Mouse (Mus musculus): ENCODE results near the gene Tor1aip2. TPM values are rescaled to one million over a fixed set of nuclear protein-coding genes. Genes with fewer than 3 reads are reported as not detected.

Tor1aip2 gene
- polyA plus RNA-seq, 2 experiments, result 94.4 to 121 TPM

GRCm38 (mm10) chr1:155995612-155996011 is 39.6 kb upstream of the Tor1aip2 start:
- WGBS, result 66% methylated on average over 2 of the region's 2 CpGs
- Histone ChIP-seq H3K4me2 (replicated peaks; ENCODE audit: low read depth, low read length, severe bottlenecking) (no peak overlapping the region), H3K9ac (ENCODE audit: low read depth, low read length, severe bottlenecking) (no peak overlapping the region), H3K27me3 (ENCODE audit: control insufficient read depth, insufficient read depth, low read length) (no peaks in the 10 kb centered on the region), H3K4me1 (ENCODE audit: control insufficient read depth, insufficient read depth, low read length) (no peaks in the 10 kb centered on the region), H3K27ac (replicated peaks; ENCODE audit: low read depth, low read length) (no peak overlapping the region), H3K9me3 (ENCODE audit: control insufficient read depth, low read length) (no peaks in the 10 kb centered on the region), H3K4me3 (replicated peaks; ENCODE audit: low read length) (no peak overlapping the region), H3K36me3 (ENCODE audit: control insufficient read depth, insufficient read depth, low read length) (no peaks in the 10 kb centered on the region)
- ATAC-seq (ENCODE audit: low FRiP score, low read depth) (no peak), DNase-seq (ENCODE audit: low spot score) (no peak)
- no peak for TF ChIP-seq POLR2A (IDR thresholded peaks at IDR 0.05; ENCODE audit: borderline replicate concordance, extremely low read depth, insufficient read depth, insufficient read length)

- 87% methylated on average over 8 of the region's 8 CpGs for WGBS
- H3K4me2 ChIP-seq (replicated peaks; ENCODE audit: low read depth, low read length, severe bottlenecking), result no peak overlapping the region
- TF ChIP-seq POLR2A (IDR thresholded peaks at IDR 0.05; ENCODE audit: borderline replicate concordance, extremely low read depth, insufficient read depth, insufficient read length), result no peak
- no peak for ATAC-seq (ENCODE audit: low FRiP score, low read depth)
- no peak overlapping the region for H3K4me3 ChIP-seq (replicated peaks; ENCODE audit: low read length)
- H3K4me1 ChIP-seq (ENCODE audit: control insufficient read depth, insufficient read depth, low read length), result no peaks in the 10 kb centered on the region
- no peaks in the 10 kb centered on the region for H3K27me3 ChIP-seq (ENCODE audit: control insufficient read depth, insufficient read depth, low read length)
- H3K9me3 ChIP-seq (ENCODE audit: control insufficient read depth, low read length), result no peaks in the 10 kb centered on the region
- no peak overlapping the region for H3K9ac ChIP-seq (ENCODE audit: low read depth, low read length, severe bottlenecking)
- DNase-seq (ENCODE audit: low spot score), result no peak
- H3K27ac ChIP-seq (replicated peaks; ENCODE audit: low read depth, low read length), result no peak overlapping the region
- H3K36me3 ChIP-seq (ENCODE audit: control insufficient read depth, insufficient read depth, low read length), result peaks cover 30% of the 10 kb centered on the region
These were observed 32.8 kb upstream of the Tor1aip2 start for GRCm38 (mm10) chr1:156002366-156002765.

- no peak overlapping the region for H3K27ac ChIP-seq (replicated peaks; ENCODE audit: low read depth, low read length)
- H3K9me3 ChIP-seq (ENCODE audit: control insufficient read depth, low read length), result no peaks in the 10 kb centered on the region
- H3K27me3 ChIP-seq (ENCODE audit: control insufficient read depth, insufficient read depth, low read length), result no peaks in the 10 kb centered on the region
- ATAC-seq (ENCODE audit: low FRiP score, low read depth) (no peak; the same call in 1 of the 2 replicates), DNase-seq (ENCODE audit: low spot score) (no peak)
- TF ChIP-seq POLR2A (IDR thresholded peaks at IDR 0.05; ENCODE audit: borderline replicate concordance, extremely low read depth, insufficient read depth, insufficient read length), result no peak
- no peaks in the 10 kb centered on the region for H3K4me1 ChIP-seq (ENCODE audit: control insufficient read depth, insufficient read depth, low read length)
- no peak overlapping the region for H3K4me3 ChIP-seq (replicated peaks; ENCODE audit: low read length)
- H3K9ac ChIP-seq (ENCODE audit: low read depth, low read length, severe bottlenecking), result no peak overlapping the region
- 91% methylated on average over 7 of the region's 7 CpGs for WGBS
- H3K4me2 ChIP-seq (replicated peaks; ENCODE audit: low read depth, low read length, severe bottlenecking), result no peak overlapping the region
- H3K36me3 ChIP-seq (ENCODE audit: control insufficient read depth, insufficient read depth, low read length), result peaks cover 38% of the 10 kb centered on the region
These were observed 31.8 kb upstream of the Tor1aip2 start for GRCm38 (mm10) chr1:156003201-156003935.

GRCm38 (mm10) chr1:156005906-156006305 is 29.3 kb upstream of the Tor1aip2 start:
- Histone ChIP-seq H3K4me1 (ENCODE audit: control insufficient read depth, insufficient read depth, low read length) (no peaks in the 10 kb centered on the region), H3K27ac (replicated peaks; ENCODE audit: low read depth, low read length) (no peak overlapping the region), H3K4me3 (replicated peaks; ENCODE audit: low read length) (no peak overlapping the region), H3K36me3 (ENCODE audit: control insufficient read depth, insufficient read depth, low read length) (peaks cover 46% of the 10 kb centered on the region), H3K27me3 (ENCODE audit: control insufficient read depth, insufficient read depth, low read length) (no peaks in the 10 kb centered on the region), H3K9me3 (ENCODE audit: control insufficient read depth, low read length) (no peaks in the 10 kb centered on the region), H3K4me2 (replicated peaks; ENCODE audit: low read depth, low read length, severe bottlenecking) (no peak overlapping the region), H3K9ac (ENCODE audit: low read depth, low read length, severe bottlenecking) (no peak overlapping the region)
- DNase-seq (ENCODE audit: low spot score) (no peak), ATAC-seq (ENCODE audit: low FRiP score, low read depth) (no peak)
- 91% methylated on average over 11 of the region's 11 CpGs for WGBS
- TF ChIP-seq POLR2A (IDR thresholded peaks at IDR 0.05; ENCODE audit: borderline replicate concordance, extremely low read depth, insufficient read depth, insufficient read length), result no peak

GRCm38 (mm10) chr1:156009003-156009402 is 26.2 kb upstream of the Tor1aip2 start:
- H3K9ac ChIP-seq (ENCODE audit: low read depth, low read length, severe bottlenecking), result no peak overlapping the region
- no peak overlapping the region for H3K4me2 ChIP-seq (replicated peaks; ENCODE audit: low read depth, low read length, severe bottlenecking)
- ATAC-seq (ENCODE audit: low FRiP score, low read depth) (no peak), DNase-seq (ENCODE audit: low spot score) (no peak)
- 90% methylated on average over 1 of the region's 1 CpGs for WGBS
- no peaks in the 10 kb centered on the region for H3K27me3 ChIP-seq (ENCODE audit: control insufficient read depth, insufficient read depth, low read length)
- TF ChIP-seq POLR2A (IDR thresholded peaks at IDR 0.05; ENCODE audit: borderline replicate concordance, extremely low read depth, insufficient read depth, insufficient read length), result no peak
- no peak overlapping the region for H3K27ac ChIP-seq (replicated peaks; ENCODE audit: low read depth, low read length)
- H3K4me3 ChIP-seq (replicated peaks; ENCODE audit: low read length), result no peak overlapping the region
- no peaks in the 10 kb centered on the region for H3K9me3 ChIP-seq (ENCODE audit: control insufficient read depth, low read length)
- H3K36me3 ChIP-seq (ENCODE audit: control insufficient read depth, insufficient read depth, low read length), result peaks cover 55% of the 10 kb centered on the region
- no peaks in the 10 kb centered on the region for H3K4me1 ChIP-seq (ENCODE audit: control insufficient read depth, insufficient read depth, low read length)

Measured in limb, embryonic 14.5 days (tissue).